Mouse (Mus musculus): ENCODE measurements around the gene Ccdc78. TPM values are rescaled to one million over a fixed set of nuclear protein-coding genes. Genes with fewer than 3 reads are reported as not detected.

Ccdc78 gene
- total and polyA plus RNA-seq, 2 experiments: 0.06 TPM; not detected in 1

DNA sequence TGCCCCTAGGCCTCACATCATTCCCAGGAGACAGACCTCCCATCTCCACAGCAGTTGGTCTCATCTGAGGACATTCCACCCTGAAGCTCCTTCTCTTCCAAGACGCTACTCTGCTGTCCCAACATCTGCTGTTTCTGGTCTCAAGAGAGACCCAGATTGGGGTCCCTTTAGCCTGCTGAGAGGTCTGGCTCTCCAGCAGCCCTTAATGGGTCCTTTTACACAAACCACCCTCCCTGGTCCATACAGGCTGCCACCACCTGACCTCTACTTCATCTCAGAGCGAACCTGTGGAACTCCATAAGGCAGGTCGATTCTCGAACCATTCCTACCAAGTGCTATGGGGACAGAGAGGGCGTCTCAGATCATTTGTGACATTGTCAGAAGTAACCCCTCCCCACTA lies 21.6 kb downstream of the Ccdc78 start:
- TF ChIP-seq CTCF (IDR thresholded peaks at IDR 0.05; ENCODE audit: low read depth, low read length) (no peak), POLR2A (IDR thresholded peaks at IDR 0.05; ENCODE audit: extremely low read depth, insufficient read depth, low read length) (no peak)
- no peak for DNase-seq (ENCODE audit: extremely low read depth, low read depth, low spot score)
- Histone ChIP-seq H3K79me2 (ENCODE audit: control insufficient read depth, insufficient read depth, low read length) (no peaks in the 10 kb centered on the region), H3K36me3 (ENCODE audit: control insufficient read depth, insufficient read depth, low read length) (no peaks in the 10 kb centered on the region), H3K9ac (ENCODE audit: low read depth, low read length) (no peak overlapping the region), H3K4me1 (ENCODE audit: control insufficient read depth, insufficient read depth, low read length) (peaks cover 3% of the 10 kb centered on the region; the same call in 1 of the 2 replicates), H3K4me3 (ENCODE audit: insufficient read depth, low read depth, low read length) (no peak overlapping the region), H3K27me3 (ENCODE audit: control insufficient read depth, insufficient read depth, low read length) (peaks cover 15% of the 10 kb centered on the region), H3K27ac (replicated peaks; ENCODE audit: insufficient read depth, low read depth, low read length) (no peak overlapping the region)
- WGBS: 53% methylated on average over 5 of the region's 5 CpGs

DNA sequence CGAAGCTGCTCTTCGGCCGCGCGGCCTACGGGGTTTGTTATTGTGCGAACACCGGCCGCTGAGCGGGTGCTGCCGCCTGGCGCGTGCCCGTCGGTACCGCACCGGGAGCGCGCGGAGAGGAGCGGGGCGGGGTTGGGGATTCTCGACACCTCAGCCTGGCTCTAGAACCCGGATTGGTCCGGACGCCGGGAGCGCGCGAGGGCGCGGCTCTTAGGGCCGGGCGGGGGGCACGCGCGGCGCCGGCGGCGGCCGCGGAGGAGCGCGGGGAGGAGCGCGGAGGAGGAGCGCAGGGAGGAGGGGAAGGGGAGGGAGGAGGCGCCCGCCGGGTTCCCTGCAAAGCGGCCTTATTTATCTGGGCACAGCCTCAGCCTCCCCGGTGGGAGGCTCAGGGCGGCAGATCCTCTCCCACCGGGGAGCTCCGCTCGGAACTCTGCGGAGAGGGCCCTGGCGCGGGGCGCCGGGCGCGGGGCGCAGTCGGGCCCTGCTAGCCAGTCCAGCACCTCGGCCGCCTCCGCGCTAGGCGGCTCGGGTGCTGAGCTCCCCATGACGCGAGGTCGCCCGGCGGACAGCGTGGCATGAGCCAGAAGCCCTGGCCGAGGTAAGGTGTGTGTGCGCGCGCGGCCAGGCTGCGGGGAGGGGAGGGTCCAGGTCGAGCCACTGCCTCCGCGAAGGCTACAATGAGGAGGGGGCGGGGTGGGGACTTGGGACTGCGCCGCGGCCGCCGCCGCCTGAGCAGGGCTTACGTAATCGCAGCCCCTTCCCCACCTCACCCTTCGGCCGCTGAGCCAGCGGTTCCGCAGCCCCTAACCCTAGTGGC lies 22.6 kb downstream of the Ccdc78 start, which contains the start of gene Fbxl16:
Gene Fbxl16, plus strand, starts transcription at position 297 of the 817 bp plus-strand sequence.
- no peak within 1 kb of the TSS for H3K27ac ChIP-seq (replicated peaks; ENCODE audit: insufficient read depth, low read depth, low read length)
- H3K36me3 ChIP-seq (ENCODE audit: control insufficient read depth, insufficient read depth, low read length): no peaks in the 10 kb centered on the region
- TF ChIP-seq CTCF (IDR thresholded peaks at IDR 0.05; ENCODE audit: low read depth, low read length) (no peak), POLR2A (IDR thresholded peaks at IDR 0.05; ENCODE audit: extremely low read depth, insufficient read depth, low read length) (no peak)
- peak within 1 kb of the TSS; percentile 45 for H3K9ac ChIP-seq (ENCODE audit: low read depth, low read length)
- H3K4me3 ChIP-seq (ENCODE audit: insufficient read depth, low read depth, low read length): peak within 1 kb of the TSS; percentile 52; the same call in 1 of the 2 replicates
- no peaks in the 10 kb centered on the region for H3K79me2 ChIP-seq (ENCODE audit: control insufficient read depth, insufficient read depth, low read length)
- WGBS: 1% methylated on average over 97 of the region's 100 CpGs
- H3K27me3 ChIP-seq (ENCODE audit: control insufficient read depth, insufficient read depth, low read length): peaks cover 13% of the 10 kb centered on the region
- H3K4me1 ChIP-seq (ENCODE audit: control insufficient read depth, insufficient read depth, low read length): peaks cover 3% of the 10 kb centered on the region; the same call in 1 of the 2 replicates
- DNase-seq (ENCODE audit: extremely low read depth, low read depth, low spot score): no peak

DNA sequence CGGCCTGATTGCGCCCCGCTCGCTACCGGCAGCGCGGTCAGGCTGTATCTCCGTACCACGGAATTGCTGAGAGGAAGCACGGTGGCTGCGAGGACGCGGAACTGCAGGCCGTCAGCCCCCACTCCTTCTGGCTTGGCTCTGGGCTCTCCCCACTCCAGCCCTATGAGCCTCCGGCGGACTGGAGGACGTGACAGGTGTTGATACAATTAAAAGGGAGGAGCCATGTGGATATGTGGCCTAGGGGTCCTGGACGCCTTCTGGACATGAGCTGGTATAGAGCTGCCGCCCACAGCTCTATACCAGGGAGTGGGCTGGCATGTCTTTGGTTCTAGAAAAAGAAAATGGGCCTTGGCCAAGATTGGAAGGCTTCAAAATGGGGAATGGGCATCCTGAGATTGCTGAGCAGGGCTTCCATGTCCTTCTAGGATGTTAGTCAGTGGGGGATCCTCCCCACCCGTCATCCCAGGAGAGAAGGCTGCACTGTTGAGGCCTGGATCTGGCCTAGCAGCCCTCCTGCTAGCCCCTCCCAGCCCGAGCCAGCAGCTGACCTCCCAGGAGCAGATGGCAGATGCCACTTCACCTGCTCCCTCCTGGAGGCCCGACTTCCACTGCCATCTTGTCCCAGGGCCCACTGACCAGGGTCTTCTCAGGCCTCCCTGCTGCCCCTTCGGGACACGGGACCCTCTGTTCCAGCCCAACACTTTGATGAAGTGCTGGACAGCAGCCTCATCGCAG lies 23.4 kb downstream of the Ccdc78 start:
- DNase-seq (ENCODE audit: extremely low read depth, low read depth, low spot score): no peak
- Histone ChIP-seq H3K4me1 (ENCODE audit: control insufficient read depth, insufficient read depth, low read length) (peaks cover 3% of the 10 kb centered on the region; the same call in 1 of the 2 replicates), H3K27me3 (ENCODE audit: control insufficient read depth, insufficient read depth, low read length) (peaks cover 13% of the 10 kb centered on the region), H3K27ac (replicated peaks; ENCODE audit: insufficient read depth, low read depth, low read length) (no peak overlapping the region), H3K4me3 (ENCODE audit: insufficient read depth, low read depth, low read length) (peak overlapping the region; percentile 52; the same call in 1 of the 2 replicates), H3K9ac (ENCODE audit: low read depth, low read length) (peak overlapping the region; percentile 45), H3K36me3 (ENCODE audit: control insufficient read depth, insufficient read depth, low read length) (no peaks in the 10 kb centered on the region), H3K79me2 (ENCODE audit: control insufficient read depth, insufficient read depth, low read length) (no peaks in the 10 kb centered on the region)
- 27% methylated on average over 24 of the region's 25 CpGs for WGBS
- TF ChIP-seq CTCF (IDR thresholded peaks at IDR 0.05; ENCODE audit: low read depth, low read length): no peak
- TF ChIP-seq POLR2A (IDR thresholded peaks at IDR 0.05; ENCODE audit: extremely low read depth, insufficient read depth, low read length): no peak

DNA sequence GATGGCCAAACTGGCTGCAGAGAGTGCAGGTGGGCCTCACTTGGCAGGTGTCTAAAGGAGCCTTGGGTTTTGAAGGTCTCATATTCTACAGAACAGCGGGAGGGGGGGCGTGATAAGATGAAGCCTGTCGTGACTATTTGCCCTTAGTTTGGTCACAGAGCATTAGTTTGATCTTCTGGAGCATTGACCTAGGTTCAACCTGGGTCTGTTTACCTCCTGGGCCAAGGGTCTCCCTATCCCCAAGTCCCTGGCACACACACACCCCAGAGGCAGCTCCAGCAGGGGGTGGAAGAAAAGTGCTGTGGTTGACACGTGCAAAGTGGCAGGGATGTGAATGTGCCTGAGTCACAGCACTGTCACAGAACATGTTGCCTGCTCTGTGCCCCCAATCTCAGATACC lies 24.5 kb downstream of the Ccdc78 start:
- Histone ChIP-seq H3K27me3 (ENCODE audit: control insufficient read depth, insufficient read depth, low read length) (peaks cover 13% of the 10 kb centered on the region), H3K9ac (ENCODE audit: low read depth, low read length) (no peak overlapping the region), H3K36me3 (ENCODE audit: control insufficient read depth, insufficient read depth, low read length) (no peaks in the 10 kb centered on the region), H3K27ac (replicated peaks; ENCODE audit: insufficient read depth, low read depth, low read length) (no peak overlapping the region), H3K4me3 (ENCODE audit: insufficient read depth, low read depth, low read length) (no peak overlapping the region), H3K79me2 (ENCODE audit: control insufficient read depth, insufficient read depth, low read length) (no peaks in the 10 kb centered on the region), H3K4me1 (ENCODE audit: control insufficient read depth, insufficient read depth, low read length) (peaks cover 3% of the 10 kb centered on the region; the same call in 1 of the 2 replicates)
- TF ChIP-seq POLR2A (IDR thresholded peaks at IDR 0.05; ENCODE audit: extremely low read depth, insufficient read depth, low read length): no peak
- TF ChIP-seq CTCF (IDR thresholded peaks at IDR 0.05; ENCODE audit: low read depth, low read length): no peak
- no peak for DNase-seq (ENCODE audit: extremely low read depth, low read depth, low spot score)
- 49% methylated on average over 4 of the region's 4 CpGs for WGBS

- Histone ChIP-seq H3K27me3 (ENCODE audit: control insufficient read depth, insufficient read depth, low read length) (peaks cover 14% of the 10 kb centered on the region), H3K79me2 (ENCODE audit: control insufficient read depth, insufficient read depth, low read length) (no peaks in the 10 kb centered on the region), H3K36me3 (ENCODE audit: control insufficient read depth, insufficient read depth, low read length) (no peaks in the 10 kb centered on the region), H3K4me3 (ENCODE audit: insufficient read depth, low read depth, low read length) (no peak overlapping the region), H3K9ac (ENCODE audit: low read depth, low read length) (no peak overlapping the region), H3K27ac (replicated peaks; ENCODE audit: insufficient read depth, low read depth, low read length) (no peak overlapping the region), H3K4me1 (ENCODE audit: control insufficient read depth, insufficient read depth, low read length) (peaks cover 3% of the 10 kb centered on the region; the same call in 1 of the 2 replicates)
- no peak for TF ChIP-seq POLR2A (IDR thresholded peaks at IDR 0.05; ENCODE audit: extremely low read depth, insufficient read depth, low read length)
- TF ChIP-seq CTCF (IDR thresholded peaks at IDR 0.05; ENCODE audit: low read depth, low read length): peak; percentile 77
- no peak for DNase-seq (ENCODE audit: extremely low read depth, low read depth, low spot score)
- WGBS: 4% methylated on average over 20 of the region's 20 CpGs
Observed at GRCm38 (mm10) chr17:25813471-25813870, 27.1 kb downstream of the Ccdc78 start.

Data from liver, adult 2 months (tissue).